Mouse (Mus musculus): ENCODE data around the gene Ppfia3.

DNA sequence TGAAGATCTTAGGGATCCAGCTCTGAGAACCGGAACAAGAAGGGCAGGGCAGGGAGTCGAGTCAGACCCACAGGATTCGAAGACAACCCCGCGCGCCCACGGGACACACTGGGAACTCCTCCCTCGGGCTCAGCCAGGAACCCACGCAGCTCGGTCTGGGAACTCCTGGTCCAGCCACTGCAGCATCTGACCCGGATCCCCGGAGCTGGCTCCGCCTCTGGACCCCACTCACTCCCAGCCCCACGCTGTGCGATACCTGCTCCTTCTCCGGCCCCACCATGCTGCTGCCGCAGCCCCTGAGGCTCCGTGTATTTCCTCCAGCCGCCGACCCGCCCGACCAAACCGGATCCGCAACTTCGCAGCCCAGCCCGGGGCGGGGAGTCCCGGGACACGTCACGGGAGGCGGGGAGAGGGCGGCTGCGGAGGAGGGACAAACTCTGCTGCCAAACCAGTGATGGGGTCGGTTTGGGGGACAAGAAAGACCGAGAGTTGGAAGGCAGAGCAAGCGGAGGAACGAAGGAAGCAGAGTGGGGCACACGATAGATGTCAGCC lies 33.3 kb downstream of the Ppfia3 start, which contains the start of gene Trpm4:
- TF ChIP-seq POLR2A (IDR thresholded peaks at IDR 0.05; ENCODE audit: borderline replicate concordance, insufficient read depth, low read length) (peak; percentile 48; the same call in 1 of the 2 replicates), CTCF (IDR thresholded peaks at IDR 0.05; ENCODE audit: borderline replicate concordance, insufficient read depth, low read depth, low read length) (no peak)
